Mouse (Mus musculus): ENCODE measurements around the gene Fam129a. TPM values are rescaled to one million over a fixed set of nuclear protein-coding genes. Genes with fewer than 3 reads are reported as not detected.

Gene Fam129a
- polyA plus RNA-seq (2015; fragmentation: Nextera tagmentation; extraction: Ambion mirVana), result 8.6 and 9.1 TPM in 2 replicates

DNA sequence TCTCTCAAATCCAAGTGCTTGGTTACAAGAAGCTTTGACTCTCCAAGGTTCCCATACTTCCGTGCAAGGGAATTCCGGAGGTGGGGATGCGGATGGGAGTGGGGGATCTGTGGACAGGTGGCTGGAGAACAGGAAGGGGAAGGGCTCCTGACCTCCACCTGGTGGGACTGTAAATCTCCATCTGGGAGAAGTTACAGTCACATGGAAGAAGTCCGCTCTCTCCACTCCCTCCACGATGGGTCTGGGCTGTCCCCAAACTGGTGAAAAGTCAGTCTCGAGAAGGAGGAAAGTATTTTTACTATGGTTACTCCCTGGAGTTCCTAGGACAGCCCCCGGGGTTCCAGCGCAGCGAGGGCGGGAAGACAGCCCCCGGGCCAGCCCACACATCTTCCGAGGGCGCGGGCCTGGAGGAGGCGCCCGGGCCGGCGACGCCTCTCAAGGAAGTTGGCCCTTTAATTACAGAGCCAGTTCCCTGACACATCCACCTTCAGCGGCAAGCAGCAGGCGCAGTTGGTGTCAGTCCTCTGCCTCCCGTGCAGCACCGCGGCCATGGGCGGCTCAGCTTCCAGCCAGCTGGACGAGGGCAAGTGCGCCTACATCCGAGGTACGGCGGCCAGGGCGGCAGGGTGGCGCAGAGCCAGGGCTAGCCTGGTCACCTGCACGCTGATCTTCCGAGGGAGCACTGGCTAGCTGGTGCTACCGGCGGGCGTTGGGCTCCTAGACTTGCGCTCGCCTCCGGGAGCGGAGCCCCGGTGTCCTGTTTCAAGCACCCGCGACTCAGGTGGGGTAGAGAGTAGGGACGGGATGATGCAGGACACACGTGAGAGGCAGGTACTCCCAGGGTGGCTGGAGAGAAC lies at the start of gene Fam129a:
Gene Fam129a (plus strand): TSS at position 206 of the 857 bp plus-strand sequence.
- H3K27me3 ChIP-seq, result peaks cover 19% of the 10 kb centered on the region
- no peaks in the 10 kb centered on the region for H3K9me3 ChIP-seq (replicated peaks)
- 6% methylated on average over 46 of the region's 46 CpGs for WGBS (ENCODE audit: insufficient replicate concordance)
- H3K4me1 ChIP-seq (replicated peaks), result peaks cover 11% of the 10 kb centered on the region
- H3K36me3 ChIP-seq (replicated peaks), result no peaks in the 10 kb centered on the region
- ATAC-seq (ENCODE audit: insufficient read depth), result peak; percentile 41
- H3K4me3 ChIP-seq (replicated peaks), result peak within 1 kb of the TSS; percentile 58
- H3K4me2 ChIP-seq, result peak within 1 kb of the TSS; percentile 71
- H3K9ac ChIP-seq, result peak within 1 kb of the TSS; percentile 43
- peak within 1 kb of the TSS; percentile 33; the same call in 1 of the 2 replicates for H3K27ac ChIP-seq (replicated peaks)

DNA sequence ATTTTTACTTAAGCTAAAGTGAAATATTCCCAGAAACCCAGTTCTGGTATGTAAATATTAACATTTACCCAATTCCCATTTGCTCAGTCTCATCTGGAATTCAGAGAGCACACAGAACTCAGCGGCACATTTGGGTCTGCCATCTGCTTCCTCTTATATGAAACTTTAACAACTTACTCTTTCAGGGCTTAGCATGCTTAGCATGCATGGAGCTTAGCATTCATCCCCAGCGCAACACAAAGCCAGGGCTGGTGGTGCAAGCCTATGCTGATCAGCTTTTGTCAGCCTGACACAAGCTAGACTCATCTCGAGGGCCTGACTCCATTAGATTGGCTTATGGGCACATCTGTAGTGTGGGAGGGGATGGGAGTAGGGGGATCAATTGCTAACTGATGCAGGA lies 44.3 kb upstream of the Fam129a start:
- ATAC-seq (ENCODE audit: insufficient read depth), result no peak
- Histone ChIP-seq H3K36me3 (replicated peaks) (no peaks in the 10 kb centered on the region), H3K9ac (no peak overlapping the region), H3K4me2 (no peak overlapping the region), H3K27me3 (no peaks in the 10 kb centered on the region), H3K4me3 (replicated peaks) (no peak overlapping the region), H3K27ac (replicated peaks) (no peak overlapping the region), H3K4me1 (replicated peaks) (no peaks in the 10 kb centered on the region), H3K9me3 (replicated peaks) (no peaks in the 10 kb centered on the region)
- 63% methylated on average over 3 of the region's 3 CpGs for WGBS (ENCODE audit: insufficient replicate concordance)

DNA sequence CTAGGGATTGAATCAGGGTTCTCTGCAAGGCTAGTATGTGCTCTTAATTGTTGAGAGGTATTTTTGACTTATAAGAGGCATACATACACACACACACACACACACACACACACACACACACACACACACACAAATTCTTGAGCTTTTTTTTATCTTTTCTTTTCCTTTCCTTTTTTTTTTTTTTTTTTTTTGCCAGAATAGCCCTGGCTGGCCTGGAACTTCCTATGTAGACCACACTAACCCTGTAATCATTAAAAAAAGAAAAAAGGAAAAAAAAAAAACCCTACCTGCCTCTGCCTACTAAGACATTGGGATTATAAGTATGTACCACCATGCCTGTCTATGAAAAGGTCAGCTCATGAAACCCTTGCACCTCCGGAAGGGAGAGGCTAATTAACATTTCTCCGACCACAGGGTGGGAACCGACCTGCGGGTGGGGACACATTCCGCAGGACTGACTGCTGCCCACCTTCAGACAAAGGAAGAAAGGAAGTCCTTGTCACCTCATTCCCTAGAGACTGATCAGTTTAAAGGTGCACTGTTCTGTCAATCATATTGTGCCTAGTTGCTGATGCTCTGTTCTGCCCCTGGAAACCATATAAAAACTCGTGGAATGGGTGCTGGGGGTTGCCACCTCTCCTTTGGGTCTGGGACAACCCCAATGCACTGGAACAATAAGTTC lies 27.0 kb upstream of the Fam129a start:
- no peaks in the 10 kb centered on the region for H3K36me3 ChIP-seq (replicated peaks)
- H3K4me3 ChIP-seq (replicated peaks), result no peak overlapping the region
- no peaks in the 10 kb centered on the region for H3K4me1 ChIP-seq (replicated peaks)
- no peaks in the 10 kb centered on the region for H3K9me3 ChIP-seq (replicated peaks)
- H3K4me2 ChIP-seq, result no peak overlapping the region
- H3K9ac ChIP-seq, result no peak overlapping the region
- 57% methylated on average over 6 of the region's 6 CpGs for WGBS (ENCODE audit: insufficient replicate concordance)
- no peak overlapping the region for H3K27ac ChIP-seq (replicated peaks)
- ATAC-seq (ENCODE audit: insufficient read depth), result no peak
- no peaks in the 10 kb centered on the region for H3K27me3 ChIP-seq

DNA sequence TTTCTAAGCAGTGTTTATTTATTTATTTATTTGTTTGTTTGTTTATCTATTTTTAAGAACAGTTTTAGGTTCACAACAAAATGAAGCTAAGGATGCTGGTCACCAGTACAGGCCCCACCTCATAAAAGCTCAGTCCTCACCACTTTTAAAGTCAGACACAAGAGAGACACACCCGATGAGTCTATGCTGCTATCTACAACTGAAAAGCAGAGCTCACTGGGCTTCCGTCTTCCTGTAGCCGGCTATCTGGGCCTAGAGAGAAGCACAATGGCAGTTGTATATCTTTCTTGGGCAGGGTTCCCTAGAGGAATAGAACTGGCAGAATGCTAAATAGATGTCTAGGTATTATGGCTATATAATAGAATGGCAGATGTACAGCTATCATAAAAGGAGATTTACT lies 26.4 kb upstream of the Fam129a start:
- ATAC-seq (ENCODE audit: insufficient read depth), result no peak
- no peak overlapping the region for H3K9ac ChIP-seq
- H3K36me3 ChIP-seq (replicated peaks), result no peaks in the 10 kb centered on the region
- H3K4me3 ChIP-seq (replicated peaks), result no peak overlapping the region
- no peak overlapping the region for H3K27ac ChIP-seq (replicated peaks)
- H3K4me2 ChIP-seq, result no peak overlapping the region
- 41% methylated on average over 3 of the region's 3 CpGs for WGBS (ENCODE audit: insufficient replicate concordance)
- H3K4me1 ChIP-seq (replicated peaks), result no peaks in the 10 kb centered on the region
- H3K9me3 ChIP-seq (replicated peaks), result no peaks in the 10 kb centered on the region
- no peaks in the 10 kb centered on the region for H3K27me3 ChIP-seq

DNA sequence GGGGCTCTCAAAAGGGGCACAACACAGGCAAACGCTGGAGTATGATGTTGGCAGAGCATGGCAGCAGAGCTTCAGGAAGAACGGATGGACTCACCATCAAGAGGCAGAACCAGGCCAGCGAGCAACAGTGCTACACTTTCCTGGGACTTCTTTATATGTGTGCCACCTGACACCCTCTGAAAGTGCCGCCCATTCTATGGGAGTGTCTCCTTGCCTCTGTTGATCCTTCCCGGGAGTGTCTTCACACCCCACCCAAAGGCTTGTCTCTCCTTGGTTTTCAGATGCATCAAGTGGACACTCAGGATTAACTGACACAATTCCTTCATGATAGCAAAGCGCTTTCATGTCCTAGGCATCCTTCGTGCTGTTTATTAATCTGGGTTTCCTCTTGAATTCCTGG lies 25.4 kb upstream of the Fam129a start:
- 62% methylated on average over 7 of the region's 7 CpGs for WGBS (ENCODE audit: insufficient replicate concordance)
- H3K4me1 ChIP-seq (replicated peaks), result no peaks in the 10 kb centered on the region
- no peak for ATAC-seq (ENCODE audit: insufficient read depth)
- H3K27me3 ChIP-seq, result no peaks in the 10 kb centered on the region
- no peak overlapping the region for H3K9ac ChIP-seq
- H3K4me2 ChIP-seq, result no peak overlapping the region
- no peaks in the 10 kb centered on the region for H3K36me3 ChIP-seq (replicated peaks)
- no peak overlapping the region for H3K27ac ChIP-seq (replicated peaks)
- H3K4me3 ChIP-seq (replicated peaks), result no peak overlapping the region
- no peaks in the 10 kb centered on the region for H3K9me3 ChIP-seq (replicated peaks)

DNA sequence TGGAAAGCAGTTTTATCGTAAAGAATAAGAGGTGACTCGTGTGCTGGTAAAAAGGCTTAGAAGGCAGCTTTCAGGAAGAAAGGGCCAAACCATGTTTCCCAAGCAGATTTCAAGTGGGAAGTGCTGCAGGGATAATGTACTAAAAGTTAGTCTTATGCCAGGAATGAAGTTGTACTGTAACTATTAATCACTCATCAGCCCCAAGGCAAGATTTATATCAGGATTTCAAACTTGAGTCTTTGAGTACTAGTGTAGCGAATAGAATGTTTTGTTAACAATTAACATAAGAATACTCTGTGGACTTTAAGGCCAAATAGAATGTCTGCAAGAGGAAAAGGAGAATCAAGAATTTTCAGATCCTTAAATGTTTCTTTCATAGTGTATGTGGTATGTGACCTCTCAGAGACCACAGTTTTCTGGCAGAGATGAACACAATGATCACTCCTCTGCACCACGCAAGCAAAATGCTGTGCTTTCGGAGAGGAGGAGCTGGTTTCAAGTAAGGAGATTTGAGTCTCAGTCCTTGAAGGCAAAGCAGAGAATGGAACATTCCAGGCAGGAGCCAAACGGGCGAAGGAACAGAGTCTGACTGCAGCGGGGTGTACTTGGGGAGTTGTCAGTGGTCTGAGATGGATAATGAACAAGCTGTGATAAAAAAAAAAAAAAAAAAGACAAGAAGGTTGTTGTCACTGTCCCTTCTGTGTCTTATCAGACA lies 21.9 kb upstream of the Fam129a start:
- no peak overlapping the region for H3K4me3 ChIP-seq (replicated peaks)
- no peaks in the 10 kb centered on the region for H3K27me3 ChIP-seq
- 62% methylated on average over 8 of the region's 8 CpGs for WGBS (ENCODE audit: insufficient replicate concordance)
- H3K36me3 ChIP-seq (replicated peaks), result no peaks in the 10 kb centered on the region
- H3K27ac ChIP-seq (replicated peaks), result no peak overlapping the region
- no peak for ATAC-seq (ENCODE audit: insufficient read depth)
- no peak overlapping the region for H3K4me2 ChIP-seq
- no peaks in the 10 kb centered on the region for H3K9me3 ChIP-seq (replicated peaks)
- no peak overlapping the region for H3K9ac ChIP-seq
- H3K4me1 ChIP-seq (replicated peaks), result 0 out of 2 replicates have a peak, but pooled peaks cover 5% of the 10 kb centered on the region

DNA sequence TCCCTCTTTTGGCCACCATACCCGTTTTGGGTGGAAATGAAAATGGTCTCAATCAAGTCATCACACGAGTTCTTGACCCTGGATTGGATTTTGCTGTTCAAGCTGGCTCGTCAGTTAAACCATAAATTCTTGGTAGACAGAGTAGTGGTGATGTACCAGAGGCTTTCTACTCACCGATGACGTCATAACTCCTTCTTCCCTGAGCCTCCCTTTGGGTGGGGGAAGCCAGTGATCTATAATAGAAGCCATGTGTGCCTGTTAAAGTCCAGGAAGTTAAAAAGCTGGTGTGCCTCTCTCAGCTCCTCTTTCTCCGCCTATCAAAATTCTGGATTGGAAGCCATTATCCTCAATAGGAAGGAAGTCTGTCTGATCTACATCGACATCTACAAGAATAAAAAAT lies 21.2 kb upstream of the Fam129a start:
- ATAC-seq (ENCODE audit: insufficient read depth), result no peak
- Histone ChIP-seq H3K4me3 (replicated peaks) (no peak overlapping the region), H3K4me2 (no peak overlapping the region), H3K4me1 (replicated peaks) (0 out of 2 replicates have a peak, but pooled peaks cover 5% of the 10 kb centered on the region), H3K9ac (no peak overlapping the region), H3K27me3 (no peaks in the 10 kb centered on the region), H3K27ac (replicated peaks) (no peak overlapping the region), H3K9me3 (replicated peaks) (no peaks in the 10 kb centered on the region), H3K36me3 (replicated peaks) (no peaks in the 10 kb centered on the region)
- 60% methylated on average over 7 of the region's 7 CpGs for WGBS (ENCODE audit: insufficient replicate concordance)

DNA sequence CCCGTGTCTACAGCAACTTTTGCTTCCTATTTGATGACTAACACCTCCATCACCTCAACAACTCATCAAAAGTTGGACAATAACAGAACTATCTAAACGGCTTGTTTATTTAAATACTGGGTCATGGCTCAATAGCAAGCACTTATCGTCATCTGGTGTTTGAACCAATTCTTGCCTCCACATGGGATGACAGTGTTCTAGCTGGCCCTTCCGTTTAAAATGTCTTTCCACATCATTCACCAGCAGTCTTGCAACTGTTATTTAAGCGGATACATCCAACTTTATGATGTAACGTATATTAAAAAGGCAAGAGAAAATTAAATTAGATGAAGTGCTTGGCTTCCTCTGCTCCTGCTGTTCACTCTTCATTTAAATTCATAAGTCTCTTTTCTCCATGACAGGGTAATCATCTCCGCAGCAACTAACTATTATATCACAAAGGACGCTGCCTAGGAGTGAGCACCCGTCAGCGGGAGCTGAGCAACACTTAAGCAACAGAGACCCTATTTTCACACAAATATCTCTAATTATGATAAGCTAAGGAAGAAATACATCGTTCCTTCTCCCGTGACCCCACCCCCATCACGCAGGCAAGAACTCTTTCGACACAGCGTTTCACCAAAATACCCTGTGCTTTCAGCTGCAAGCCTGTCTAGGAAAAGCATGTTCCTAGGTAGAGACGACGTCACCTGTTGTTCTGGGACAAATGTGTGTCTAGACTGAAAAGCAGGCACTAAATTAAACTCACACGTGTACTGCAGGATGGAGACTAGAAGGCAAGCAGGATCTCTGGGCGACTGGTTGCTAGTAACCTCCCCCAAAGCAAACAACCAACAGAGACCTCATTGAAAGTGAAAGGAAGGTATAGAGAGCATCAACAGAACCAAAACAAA lies 20.2 kb upstream of the Fam129a start:
- Histone ChIP-seq H3K9me3 (replicated peaks) (no peaks in the 10 kb centered on the region), H3K4me3 (replicated peaks) (no peak overlapping the region), H3K4me2 (peak overlapping the region; percentile 11; the same call in 1 of the 2 replicates), H3K36me3 (replicated peaks) (no peaks in the 10 kb centered on the region), H3K9ac (no peak overlapping the region), H3K4me1 (replicated peaks) (0 out of 2 replicates have a peak, but pooled peaks cover 5% of the 10 kb centered on the region), H3K27ac (replicated peaks) (no peak overlapping the region), H3K27me3 (no peaks in the 10 kb centered on the region)
- ATAC-seq (ENCODE audit: insufficient read depth), result 0 out of 2 replicates have a peak, but pooled peaks have one; percentile 5
- 49% methylated on average over 19 of the region's 19 CpGs for whole genome bisulfite sequencing (ENCODE audit: insufficient replicate concordance)

DNA sequence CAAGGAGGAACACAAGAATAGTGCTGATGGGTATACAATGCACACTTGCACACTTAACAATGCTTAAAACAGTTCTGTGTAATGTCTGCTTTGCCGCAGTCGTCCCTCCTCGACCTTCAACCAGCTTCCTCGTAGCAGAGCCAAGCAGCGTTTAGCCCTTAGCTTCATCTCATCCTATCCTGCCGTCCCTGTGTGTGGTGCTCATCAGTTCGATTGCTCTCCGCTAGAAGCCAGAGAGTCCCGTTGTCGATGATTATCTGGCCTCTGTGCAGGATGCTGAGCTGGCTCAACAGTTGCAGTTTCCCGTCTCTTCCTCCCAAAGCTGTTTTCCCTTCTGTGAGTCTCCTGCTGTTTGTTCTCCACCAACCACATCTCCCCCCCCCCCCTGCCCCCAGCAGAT lies 10.4 kb upstream of the Fam129a start:
- 53% methylated on average over 11 of the region's 11 CpGs for WGBS (ENCODE audit: insufficient replicate concordance)

DNA sequence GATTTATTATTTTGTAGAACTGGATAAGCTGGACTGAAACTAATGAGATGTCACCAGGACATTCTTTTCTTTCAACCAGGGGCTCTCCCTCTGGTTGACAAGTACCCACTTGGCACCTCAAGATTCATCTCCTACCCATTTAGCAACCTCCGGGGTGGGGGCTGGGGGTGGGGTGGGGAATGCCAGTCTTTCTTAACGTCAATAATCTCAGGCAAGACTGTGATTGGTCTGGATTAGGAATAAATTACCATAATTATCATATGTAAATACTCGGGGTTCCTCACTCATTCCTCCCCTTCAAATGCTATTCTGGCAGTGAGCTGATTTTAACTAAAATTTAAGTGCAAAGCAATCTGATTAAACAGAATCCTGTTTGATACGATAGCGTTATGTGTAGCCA lies 7.6 kb upstream of the Fam129a start:
- Histone ChIP-seq H3K4me1 (replicated peaks) (no peaks in the 10 kb centered on the region), H3K4me2 (no peak overlapping the region), H3K27me3 (no peaks in the 10 kb centered on the region), H3K4me3 (replicated peaks) (no peak overlapping the region), H3K9me3 (replicated peaks) (no peaks in the 10 kb centered on the region), H3K9ac (no peak overlapping the region), H3K27ac (replicated peaks) (no peak overlapping the region), H3K36me3 (replicated peaks) (no peaks in the 10 kb centered on the region)
- ATAC-seq (ENCODE audit: insufficient read depth), result no peak
- WGBS (ENCODE audit: insufficient replicate concordance), result 53% methylated on average over 5 of the region's 5 CpGs

More for the DNA sequence above, 10.4 kb upstream of the Fam129a start:
- Histone ChIP-seq H3K4me2 (no peak overlapping the region), H3K36me3 (replicated peaks) (no peaks in the 10 kb centered on the region), H3K9ac (no peak overlapping the region), H3K9me3 (replicated peaks) (no peaks in the 10 kb centered on the region), H3K27ac (replicated peaks) (no peak overlapping the region), H3K4me1 (replicated peaks) (no peaks in the 10 kb centered on the region), H3K27me3 (no peaks in the 10 kb centered on the region), H3K4me3 (replicated peaks) (no peak overlapping the region)
- no peak for ATAC-seq (ENCODE audit: insufficient read depth)
